Mouse (Mus musculus): Measurements from ENCODE around the gene Nkain2. TPM values are rescaled to one million over a fixed set of nuclear protein-coding genes. Genes with fewer than 3 reads are reported as not detected.
"Not testable (repeated sequence)": the region's sequence is repeated elsewhere in the genome, so short reads cannot be mapped to it uniquely, and the experiment has no call there.

Nkain2 gene
- total RNA-seq, 2 experiments from 2014 or later, result 25.2 to 30.7 TPM

DNA sequence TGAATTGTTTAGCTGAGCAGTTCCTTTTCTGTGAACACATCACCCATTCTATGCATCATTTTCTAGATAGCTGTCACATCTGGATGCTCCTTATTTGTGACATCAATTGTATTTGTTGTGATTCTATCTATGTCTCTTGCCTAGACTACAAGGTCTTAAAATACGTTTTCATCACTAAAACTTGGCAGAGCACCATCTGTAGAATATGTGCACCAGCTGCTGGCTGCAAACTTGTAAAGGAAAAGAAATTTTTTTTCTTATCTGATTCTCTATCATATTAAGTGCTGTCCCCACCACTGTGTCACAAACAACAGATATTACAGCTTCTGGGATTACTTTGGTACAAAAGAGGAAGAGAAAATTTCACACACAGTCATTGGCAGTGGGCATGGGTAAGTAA is 860.3 kb downstream of the Nkain2 start:
- DNase-seq (ENCODE audit: extremely low spot score in 1 of 2, low spot score in 2 of 2), result no peak
- Histone ChIP-seq H3K27ac (no peak overlapping the region), H3K4me3 (no peak overlapping the region)
- intact Hi-C loops (cut with DNase I), result no loop called here
- no peak for TF ChIP-seq CTCF (IDR thresholded peaks at IDR 0.05)

DNA sequence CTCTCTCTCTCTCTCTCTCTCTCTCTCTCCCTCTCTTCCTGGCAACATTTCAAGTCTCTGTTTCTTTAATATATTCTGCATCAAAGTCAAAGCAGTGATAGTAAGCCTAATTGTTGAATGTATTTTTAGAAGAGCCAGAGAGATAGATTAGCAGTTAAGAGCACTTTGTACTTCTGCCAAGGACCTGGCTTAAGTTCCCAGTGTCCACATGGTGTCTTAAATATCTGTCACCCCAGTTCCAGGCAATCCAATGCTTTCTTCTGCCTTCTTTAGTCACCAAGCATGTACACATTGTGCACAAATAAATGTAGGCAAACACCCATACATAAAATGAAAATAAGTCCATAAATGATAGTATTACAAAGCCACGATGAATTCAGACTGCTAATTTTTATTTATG is 871.9 kb downstream of the Nkain2 start:
- H3K4me3 ChIP-seq, result no peak overlapping the region
- DNase-seq (ENCODE audit: extremely low spot score in 1 of 2, low spot score in 2 of 2), result no peak
- intact Hi-C loops (cut with DNase I), result no loop called here
- H3K27ac ChIP-seq, result no peak overlapping the region
- no peak for TF ChIP-seq CTCF (IDR thresholded peaks at IDR 0.05)

DNA sequence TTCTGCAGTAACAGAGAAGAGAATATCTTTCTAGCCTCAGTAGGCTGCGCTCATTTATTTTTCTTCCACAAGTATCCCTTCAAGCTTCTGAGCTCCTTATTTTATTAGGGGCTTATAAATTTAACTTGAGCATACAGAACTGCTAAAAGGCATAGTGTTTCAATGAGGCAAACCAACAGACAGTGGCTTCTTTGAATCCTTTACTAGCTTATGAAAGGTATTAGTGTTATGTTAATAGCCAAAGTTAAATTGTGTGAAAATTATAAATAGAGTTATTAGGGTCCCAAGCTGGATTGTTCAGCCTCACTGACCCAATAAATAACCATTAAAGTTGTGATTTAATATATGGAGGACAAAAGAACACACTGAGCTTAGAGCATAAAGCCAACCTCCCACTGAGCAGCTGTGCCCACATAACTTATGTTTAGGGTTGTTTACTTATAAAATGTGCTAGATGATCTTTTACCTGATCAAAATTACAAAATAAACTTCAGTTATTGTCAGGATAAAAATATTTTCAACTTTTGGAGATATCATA is 889.0 kb downstream of the Nkain2 start:
- DNase-seq (ENCODE audit: extremely low spot score in 1 of 2, low spot score in 2 of 2), result no peak
- no peak overlapping the region for H3K4me3 ChIP-seq
- TF ChIP-seq CTCF (IDR thresholded peaks at IDR 0.05), result no peak
- H3K27ac ChIP-seq, result no peak overlapping the region
- intact Hi-C loops (cut with DNase I), result no loop called here

DNA sequence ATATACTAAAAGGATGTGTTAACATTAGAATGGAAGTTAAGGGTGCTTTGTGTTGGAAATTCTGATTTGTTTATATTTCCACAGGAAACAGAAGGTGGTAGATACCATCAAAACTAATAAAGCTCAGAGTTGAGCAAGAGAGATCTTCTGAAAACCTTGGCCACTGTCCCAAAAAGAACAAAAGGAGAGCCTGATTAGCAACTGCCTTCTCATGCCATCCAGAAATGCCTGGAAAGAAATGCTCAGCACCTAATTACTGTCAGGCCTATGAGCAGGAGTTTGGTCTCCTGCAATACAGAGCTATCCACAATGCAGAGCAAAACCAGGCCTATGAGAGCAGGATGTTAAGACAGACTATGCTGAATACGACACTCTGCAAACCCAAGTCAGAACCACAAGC is 897.1 kb downstream of the Nkain2 start:
- intact Hi-C loops (cut with DNase I), result no loop called here

DNA sequence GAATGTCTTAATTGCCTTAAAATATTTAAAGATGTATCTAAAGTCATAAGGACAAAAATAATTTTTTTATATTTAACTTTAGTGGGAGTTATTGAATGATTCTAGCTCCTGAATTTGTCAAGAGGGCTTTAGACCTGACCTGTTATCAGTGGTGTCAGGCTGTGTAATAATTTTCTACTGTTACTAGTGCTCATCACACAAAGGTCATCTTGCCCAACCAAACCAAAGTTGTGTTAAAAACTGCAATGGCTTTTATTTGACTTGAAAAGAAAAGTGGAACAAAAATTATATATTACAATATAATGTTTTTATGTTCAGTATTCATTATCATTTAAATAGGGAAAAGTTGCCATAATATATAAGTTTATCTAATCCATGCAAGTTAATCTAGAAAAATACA is 911.9 kb downstream of the Nkain2 start:
- no peak for TF ChIP-seq CTCF (IDR thresholded peaks at IDR 0.05)
- intact Hi-C loops (cut with DNase I), result no loop called here
- no peak overlapping the region for H3K27ac ChIP-seq
- no peak overlapping the region for H3K4me3 ChIP-seq
- no peak for DNase-seq (ENCODE audit: extremely low spot score in 1 of 2, low spot score in 2 of 2)

More for the DNA sequence above, 897.1 kb downstream of the Nkain2 start:
- no peak for DNase-seq (ENCODE audit: extremely low spot score in 1 of 2, low spot score in 2 of 2)
- TF ChIP-seq CTCF (IDR thresholded peaks at IDR 0.05), result no peak
- Histone ChIP-seq H3K4me3 (no peak overlapping the region), H3K27ac (no peak overlapping the region)

DNA sequence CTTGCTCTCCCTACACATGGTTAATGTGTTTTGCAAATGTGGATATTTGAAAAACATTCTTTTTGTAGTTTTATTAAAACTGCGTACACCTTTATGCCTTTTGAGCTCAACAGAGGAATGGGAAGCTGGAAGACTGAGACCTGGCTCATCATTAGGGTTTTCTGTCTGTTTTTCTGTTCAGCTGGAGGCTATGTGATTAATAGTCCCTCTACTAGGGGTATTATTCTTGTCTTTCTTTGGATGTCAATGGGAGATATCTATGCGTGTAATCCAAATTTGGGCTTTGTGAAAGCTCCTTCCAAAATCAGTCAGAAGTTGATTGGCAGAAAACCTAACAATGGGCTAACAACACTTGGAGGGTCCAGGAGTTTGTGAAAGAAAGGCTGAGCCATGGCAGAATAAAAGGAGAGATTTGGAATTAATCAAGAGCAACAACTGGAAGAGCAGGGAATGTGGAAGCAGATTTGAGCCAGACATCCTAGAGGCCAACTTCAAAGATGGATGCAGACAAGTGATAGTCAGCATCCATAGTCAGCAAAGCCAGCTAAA is 943.0 kb downstream of the Nkain2 start:
- DNase-seq (ENCODE audit: extremely low spot score in 1 of 2, low spot score in 2 of 2), result no peak
- intact Hi-C loops (cut with DNase I), result no loop called here
- Histone ChIP-seq H3K27ac (no peak overlapping the region), H3K4me3 (no peak overlapping the region)
- TF ChIP-seq CTCF (IDR thresholded peaks at IDR 0.05), result no peak

DNA sequence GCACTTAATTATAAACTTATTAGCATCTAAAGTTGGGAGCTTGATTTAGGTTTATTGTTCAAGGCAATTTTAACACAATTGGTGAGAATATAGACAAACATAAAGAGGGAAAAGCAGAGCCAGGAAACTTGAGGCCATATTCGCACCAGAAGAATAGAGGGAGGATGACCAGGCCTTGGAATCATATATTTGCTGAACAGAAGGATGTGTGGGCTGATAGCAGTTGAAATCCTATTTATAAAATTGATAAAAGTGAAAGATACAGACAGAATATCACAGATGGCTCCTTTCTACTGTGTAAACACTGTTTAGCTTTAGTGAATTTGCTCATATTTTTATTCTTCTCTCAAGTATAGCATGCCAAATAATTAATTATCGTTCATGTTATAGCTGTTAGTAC is 958.3 kb downstream of the Nkain2 start:
- H3K27ac ChIP-seq, result peak overlapping the region; percentile 19; the same call in 1 of the 2 replicates

DNA sequence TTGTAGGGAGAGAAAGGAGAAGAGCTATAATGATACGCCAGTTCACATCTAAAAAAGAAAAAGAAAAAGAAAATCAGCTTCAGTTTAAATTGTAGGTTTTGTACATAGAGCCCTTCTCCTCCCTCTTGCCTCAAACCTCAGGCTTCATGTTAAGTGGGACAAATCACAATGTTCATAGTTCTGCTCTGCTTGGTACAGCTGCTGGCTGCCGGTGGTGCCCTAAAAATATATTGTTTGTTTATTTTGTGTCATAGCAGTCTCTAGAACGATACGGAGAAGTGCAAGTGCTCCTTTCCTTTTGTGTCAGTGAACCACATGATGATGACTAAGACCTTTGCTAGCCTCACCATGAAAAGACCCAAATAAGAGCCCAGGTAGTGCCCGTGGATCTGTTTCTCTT is 962.6 kb downstream of the Nkain2 start:
- intact Hi-C loops (cut with DNase I), result loop anchor here (5.0 kb wide), 1 partner anchor 960 kb away; no protein-coding TSS in a partner anchor
- no peak for TF ChIP-seq CTCF (IDR thresholded peaks at IDR 0.05)
- H3K4me3 ChIP-seq, result no peak overlapping the region
- DNase-seq (ENCODE audit: extremely low spot score in 1 of 2, low spot score in 2 of 2), result no peak
- peak overlapping the region; percentile 30 for H3K27ac ChIP-seq

More for the DNA sequence above, 958.3 kb downstream of the Nkain2 start:
- intact Hi-C loops (cut with DNase I), result loop anchor here (5.0 kb wide), 1 partner anchor 130 kb away; no protein-coding TSS in a partner anchor
- H3K4me3 ChIP-seq, result no peak overlapping the region
- DNase-seq (ENCODE audit: extremely low spot score in 1 of 2, low spot score in 2 of 2), result no peak
- no peak for TF ChIP-seq CTCF (IDR thresholded peaks at IDR 0.05)

DNA sequence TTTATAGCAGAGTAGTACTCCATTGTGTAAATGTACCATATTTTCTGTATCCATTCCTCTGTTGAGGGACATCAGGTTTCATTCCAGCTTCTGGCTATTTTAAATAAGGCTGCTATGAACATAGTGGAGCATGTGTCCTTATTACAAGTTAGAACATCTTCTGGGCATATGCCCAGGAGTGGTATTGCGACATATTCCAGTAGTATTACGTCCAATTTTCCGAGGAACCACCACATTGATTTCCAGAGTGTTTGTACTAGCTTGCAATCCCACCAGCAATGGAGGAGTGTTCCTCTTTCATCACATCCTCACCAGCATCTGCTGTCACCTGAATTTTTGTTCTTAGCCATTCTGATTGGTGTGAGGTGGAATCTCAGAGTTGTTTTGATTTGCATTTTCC is 969.4 kb downstream of the Nkain2 start:
- intact Hi-C loops (cut with DNase I); H3K27ac ChIP-seq; H3K4me3 ChIP-seq; DNase-seq (ENCODE audit: extremely low spot score in 1 of 2, low spot score in 2 of 2): not testable (repeated sequence)

DNA sequence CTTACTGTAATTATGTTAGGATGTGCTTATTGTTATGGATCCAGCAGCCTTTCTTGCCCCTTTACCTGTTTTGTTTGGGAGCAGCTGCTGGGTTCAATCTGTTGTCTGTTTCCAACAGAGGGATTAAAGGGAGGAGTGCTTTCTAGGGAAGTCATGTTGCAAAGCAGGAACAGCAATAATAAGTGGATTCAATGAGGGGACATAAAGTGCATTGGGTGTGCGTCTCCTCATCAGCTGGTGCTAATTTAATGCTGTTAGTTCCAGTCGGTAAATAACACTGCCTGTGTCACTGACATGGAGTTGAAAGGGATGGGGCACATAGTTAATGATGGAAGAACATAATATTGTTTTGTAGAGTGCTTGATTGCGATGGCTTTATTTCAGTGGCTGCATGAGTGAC is 982.8 kb downstream of the Nkain2 start:
- Histone ChIP-seq H3K27ac (no peak overlapping the region), H3K4me3 (no peak overlapping the region)
- TF ChIP-seq CTCF (IDR thresholded peaks at IDR 0.05), result no peak
- no peak for DNase-seq (ENCODE audit: extremely low spot score in 1 of 2, low spot score in 2 of 2)
- intact Hi-C loops (cut with DNase I), result no loop called here

DNA sequence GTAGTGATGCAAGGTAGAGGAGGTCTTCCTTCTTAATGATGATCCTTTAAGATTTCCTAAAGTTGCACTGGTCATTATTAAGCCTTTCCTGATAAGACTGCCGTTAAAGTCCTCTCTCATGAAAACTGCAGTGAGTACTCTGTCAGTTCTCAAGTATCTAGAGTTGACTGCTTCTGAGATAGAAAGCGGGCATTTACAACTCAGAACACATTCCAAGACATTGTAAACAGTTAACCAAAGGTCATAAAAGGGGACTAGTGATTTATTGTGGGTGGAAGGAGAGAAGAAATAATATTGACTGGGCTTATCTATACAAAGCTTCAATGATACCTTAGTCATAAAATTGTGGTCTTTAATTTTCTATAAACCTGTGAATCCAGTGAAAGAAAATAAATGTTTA is 990.8 kb downstream of the Nkain2 start:
- H3K27ac ChIP-seq, result no peak overlapping the region
- no peak for DNase-seq (ENCODE audit: extremely low spot score in 1 of 2, low spot score in 2 of 2)
- H3K4me3 ChIP-seq, result no peak overlapping the region
- intact Hi-C loops (cut with DNase I), result no loop called here
- TF ChIP-seq CTCF (IDR thresholded peaks at IDR 0.05), result no peak

DNA sequence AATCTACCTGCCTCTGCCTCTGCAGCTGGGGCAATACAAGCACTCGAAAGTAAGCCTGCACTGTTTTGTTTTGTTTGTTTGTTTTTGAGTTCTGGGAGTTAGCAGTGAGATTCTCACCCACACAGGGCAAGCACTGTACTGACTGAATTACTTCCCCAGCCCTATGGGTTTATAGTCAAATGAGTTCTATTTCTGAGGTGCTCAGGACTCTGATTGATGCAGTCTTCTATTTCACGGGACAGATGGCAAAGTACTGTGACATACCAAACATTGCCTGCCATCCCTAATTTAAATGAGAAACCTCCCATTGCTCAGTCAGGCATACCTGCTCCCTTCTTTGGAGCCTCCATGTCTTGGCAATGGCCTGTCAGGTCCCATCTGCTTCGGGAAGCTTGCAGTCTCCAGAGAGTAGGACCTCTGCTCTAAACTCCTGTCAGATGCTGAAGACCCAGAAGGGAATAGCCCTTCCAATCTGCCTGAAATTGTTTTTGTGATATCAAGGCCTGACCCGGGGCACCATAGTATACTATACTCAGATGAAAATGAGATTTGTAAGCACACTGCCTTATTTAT is 1016.9 kb downstream of the Nkain2 start:
- intact Hi-C loops (cut with DNase I), result no loop called here
- no peak overlapping the region for H3K4me3 ChIP-seq
- no peak for TF ChIP-seq CTCF (IDR thresholded peaks at IDR 0.05)
- DNase-seq (ENCODE audit: extremely low spot score in 1 of 2, low spot score in 2 of 2), result no peak
- no peak overlapping the region for H3K27ac ChIP-seq

DNA sequence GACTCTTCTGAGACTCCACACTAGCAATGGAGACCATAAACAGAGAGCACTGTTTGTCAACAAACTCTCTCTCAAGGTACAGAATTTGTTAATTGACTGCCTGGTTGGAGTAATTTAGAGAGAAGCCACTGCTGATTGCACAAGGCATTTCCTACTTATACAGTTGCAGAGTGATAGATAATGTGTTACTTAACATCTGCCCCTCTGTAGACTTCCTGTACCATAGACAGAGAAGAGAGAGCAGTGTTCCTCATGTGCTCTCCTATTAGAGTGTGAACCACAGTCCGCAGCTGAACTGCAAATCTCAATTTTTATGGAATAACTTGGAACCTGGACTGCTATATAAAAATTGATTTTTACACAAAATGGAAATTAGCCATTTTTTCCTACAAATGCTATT is 1022.0 kb downstream of the Nkain2 start:
- DNase-seq (ENCODE audit: extremely low spot score in 1 of 2, low spot score in 2 of 2), result no peak
- Histone ChIP-seq H3K4me3 (no peak overlapping the region), H3K27ac (no peak overlapping the region)
- intact Hi-C loops (cut with DNase I), result no loop called here
- TF ChIP-seq CTCF (IDR thresholded peaks at IDR 0.05), result no peak

Measured in left cerebral cortex, adult 2 months (tissue).